8 mouse cellular contexts compared by ENCODE assay signal in the genomic region with DNA sequence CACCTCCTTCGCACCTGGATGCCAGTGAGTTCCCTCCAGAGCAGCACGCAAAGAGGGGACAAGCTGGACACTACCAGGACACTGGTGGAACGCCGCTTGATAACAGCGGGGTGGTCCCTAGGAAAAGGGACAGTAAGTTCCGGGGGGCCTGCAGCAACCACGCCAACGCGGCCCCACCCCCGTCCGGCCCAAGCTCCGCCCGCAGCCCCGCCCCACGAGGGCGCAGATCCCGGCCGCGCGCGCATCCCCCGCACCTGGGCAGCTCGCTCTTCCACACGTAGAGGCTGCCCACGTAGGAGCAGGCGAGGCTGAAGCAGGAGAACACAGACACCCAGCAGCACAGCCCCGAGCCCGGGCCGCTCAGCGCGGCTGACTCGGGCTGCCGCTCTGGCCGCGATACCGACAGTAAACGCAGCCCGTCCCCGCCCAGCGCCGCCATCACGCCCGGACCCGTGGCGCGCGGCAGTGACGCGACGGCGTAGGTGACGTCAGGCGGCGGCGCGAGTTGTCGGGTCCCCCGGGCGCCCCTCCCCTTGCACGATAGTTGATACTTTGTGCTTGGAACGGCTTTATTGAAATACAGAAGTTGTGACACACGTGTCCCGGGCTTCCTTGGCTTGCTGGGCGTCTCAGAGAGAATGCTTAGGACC. TPM values are rescaled to one million over a fixed set of nuclear protein-coding genes. Genes with fewer than 3 reads are reported as not detected.
DNase-seq lines count a peak whose midpoint lies in the region; ATAC-seq lines count a peak whose summit lies in the region.

A gene (minus strand): TSS at position 463 of the 650 bp plus-strand sequence.

- H3K36me3 ChIP-seq in heart, embryonic 13.5 days = peaks cover 40% of the 10 kb centered on the region
- H3K36me3 ChIP-seq in liver, embryonic 12.5 days = peaks cover 40% of the 10 kb centered on the region
- H3K36me3 ChIP-seq in splenic B cell, adult 2 months (ENCODE audit: control insufficient read depth, insufficient read depth, low read length, poor library complexity, severe bottlenecking) = no peaks in the 10 kb centered on the region

- 0 out of 2 replicates have a peak, but pooled peaks cover 4% of the 10 kb centered on the region for H3K4me1 ChIP-seq in brown adipose tissue, adult 24 weeks (ENCODE audit: control insufficient read depth, insufficient read depth, insufficient read length, low read length)
- H3K4me1 ChIP-seq in heart, embryonic 13.5 days = peaks cover 31% of the 10 kb centered on the region
- peaks cover 40% of the 10 kb centered on the region for H3K4me1 ChIP-seq in liver, embryonic 12.5 days

- WGBS in heart, embryonic 13.5 days = under 1% methylated on average over 64 of the region's 64 CpGs
- under 1% methylated on average over 56 of the region's 64 CpGs for WGBS in liver, embryonic 12.5 days (ENCODE audit: insufficient replicate concordance)

- peak within 1 kb of the TSS; percentile 73 for H3K27ac ChIP-seq in brown adipose tissue, adult 24 weeks (replicated peaks; ENCODE audit: low read depth, low read length)
- peak within 1 kb of the TSS; percentile 72 for H3K27ac ChIP-seq in heart, embryonic 13.5 days (replicated peaks)
- peak within 1 kb of the TSS; percentile 85 for H3K27ac ChIP-seq in liver, embryonic 12.5 days

- ATAC-seq in CD4-positive, CD25-positive, alpha-beta regulatory T cell, adult 4 months = peak; percentile 93
- peak; percentile 86 for ATAC-seq in erythroid progenitor cell, adult 5-6 weeks (replicated peaks; ENCODE audit: low FRiP score, poor library complexity, severe bottlenecking)
- peak; percentile 82 for ATAC-seq in heart, embryonic 13.5 days (ENCODE audit: extremely low read depth, insufficient number of reproducible peaks, low FRiP score, low TSS enrichment)
- ATAC-seq in liver, embryonic 12.5 days = peak; percentile 90

- no peaks in the 10 kb centered on the region for H3K9me3 ChIP-seq in heart, embryonic 13.5 days
- no peaks in the 10 kb centered on the region for H3K9me3 ChIP-seq in liver, embryonic 12.5 days (replicated peaks)

- peak; percentile 96 for DNase-seq in kidney, postnatal 10 days
- peak; percentile 93 for DNase-seq in naive thymus-derived CD4-positive, alpha-beta T cell, adult 2 months (ENCODE audit: low read depth)
- peak; percentile 91 for DNase-seq in splenic B cell, adult 2 months (ENCODE audit: low read depth, low spot score)

- H3K27me3 ChIP-seq in heart, embryonic 13.5 days (replicated peaks) = no peaks in the 10 kb centered on the region
- H3K27me3 ChIP-seq in liver, embryonic 12.5 days (replicated peaks) = no peaks in the 10 kb centered on the region
- H3K27me3 ChIP-seq in splenic B cell, adult 2 months (ENCODE audit: control insufficient read depth, insufficient read depth, low read length, poor library complexity, severe bottlenecking) = no peaks in the 10 kb centered on the region

- H3K9ac ChIP-seq in heart, embryonic 13.5 days = peak within 1 kb of the TSS; percentile 97
- peak within 1 kb of the TSS; percentile 94 for H3K9ac ChIP-seq in liver, embryonic 12.5 days

- H3K4me3 ChIP-seq in brown adipose tissue, adult 24 weeks (ENCODE audit: insufficient read depth, low read depth, low read length) = peak within 1 kb of the TSS; percentile 91
- H3K4me3 ChIP-seq in heart, embryonic 13.5 days = peak within 1 kb of the TSS; percentile 84
- peak within 1 kb of the TSS; percentile 81 for H3K4me3 ChIP-seq in liver, embryonic 12.5 days

- peak within 1 kb of the TSS; percentile 89 for H3K4me2 ChIP-seq in heart, embryonic 13.5 days
- H3K4me2 ChIP-seq in liver, embryonic 12.5 days = peak within 1 kb of the TSS; percentile 86

RNA-seq across cellular contexts. Expression of the gene that starts here (rescaled TPM):
- 10 to 100 TPM; 45.3 to 50.7 TPM for polyA plus RNA-seq in CD4-positive, CD25-positive, alpha-beta regulatory T cell, adult 4 months (2017; shearing (Covaris generic))
- 14.1 and 17.0 TPM in 2 replicates for polyA plus RNA-seq in brown adipose tissue, adult 24 weeks (2012; ENCODE audit: insufficient read depth, insufficient read length, missing spikeins)
- 21.6 and 26.4 TPM in 2 replicates for total RNA-seq in erythroid progenitor cell, adult 5-6 weeks (2015; ENCODE audit: low replicate concordance)
- total RNA-seq in erythroid progenitor cell, adult 5-6 weeks (2017; ENCODE audit: low replicate concordance) = 6.6 and 13.5 TPM in 2 replicates
- polyA plus RNA-seq in heart, embryonic 13.5 days (2015; fragmentation: Nextera tagmentation; extraction: Ambion mirVana) = 37.7 and 41.2 TPM in 2 replicates
- polyA plus RNA-seq in liver, embryonic 12.5 days (2016; fragmentation: Nextera tagmentation; extraction: Ambion mirVana) = 35.9 and 39.3 TPM in 2 replicates

Comparison
In these comparisons a context has a peak if more than half of its experiments do, and no peak if none do; other contexts are left out.
1. Peak in every context shown above with its lines: DNase-seq, ATAC-seq, H3K4me3 ChIP-seq and H3K27ac ChIP-seq.